Comparison of ENCODE assay signal across 15 mouse cellular contexts in the genomic region with DNA sequence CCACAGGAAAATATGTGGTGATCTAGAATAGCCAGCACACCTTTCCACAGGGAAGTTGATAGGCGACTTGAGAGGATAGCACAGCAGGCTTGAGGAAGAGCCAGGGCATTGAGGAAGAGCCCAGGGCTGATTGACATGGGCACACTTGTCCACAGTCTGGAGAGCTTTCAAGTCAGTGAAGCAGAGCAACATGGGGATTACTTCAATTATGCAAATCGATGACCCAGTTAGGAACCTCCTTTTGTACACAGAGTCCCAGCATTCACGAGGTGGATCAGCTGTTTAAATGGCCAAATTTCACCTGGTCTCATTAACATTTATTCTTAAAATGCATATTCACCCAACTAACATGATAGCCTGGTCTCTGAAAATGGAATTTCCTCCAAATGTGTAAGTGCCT.
"Had no signal": no experiment of that assay in that cellular context is flagged by ENCODE, and none has a peak within 500 bp of the region (broad histone marks: within the 10 kb centered on the region; RNA-seq: fewer than 3 reads in every experiment).

No protein-coding gene starts in this region.

- H3K4me2 ChIP-seq: lung, embryonic 14.5 days; midbrain, embryonic 13.5 days; midbrain, embryonic 15.5 days; neural tube, embryonic 12.5 days; stomach, embryonic 15.5 days had no signal

- H3K27ac ChIP-seq: liver, embryonic 14.5 days; midbrain, embryonic 13.5 days; midbrain, embryonic 15.5 days; neural tube, embryonic 12.5 days; stomach, embryonic 15.5 days; stomach, postnatal 0 days had no signal

- DNase-seq: lung, adult 18-20 months; lung, embryonic 14.5 days; lung, postnatal 10 days; lung, postnatal 4 days; right cerebral cortex, postnatal 14 days; thymus, adult 2 months; thymus, postnatal 25 days; thymus, postnatal 4 days had no signal

- H3K27me3 ChIP-seq: megakaryocyte, embryonic 14.5 days; midbrain, embryonic 13.5 days; midbrain, embryonic 15.5 days; neural tube, embryonic 12.5 days; stomach, embryonic 15.5 days had no signal

- H3K36me3 ChIP-seq: midbrain, embryonic 13.5 days; midbrain, embryonic 15.5 days; neural tube, embryonic 12.5 days; stomach, embryonic 15.5 days had no signal

- H3K4me1 ChIP-seq: midbrain, embryonic 13.5 days; midbrain, embryonic 15.5 days; neural tube, embryonic 12.5 days; stomach, embryonic 15.5 days had no signal

- ATAC-seq: midbrain, embryonic 13.5 days; midbrain, embryonic 15.5 days had no signal

- H3K4me3 ChIP-seq: megakaryocyte, embryonic 14.5 days; midbrain, embryonic 13.5 days; midbrain, embryonic 15.5 days; neural tube, embryonic 12.5 days; stomach, embryonic 15.5 days had no signal

- H3K9me3 ChIP-seq: midbrain, embryonic 13.5 days; midbrain, embryonic 15.5 days; neural tube, embryonic 12.5 days; stomach, embryonic 15.5 days had no signal

- H3K9ac ChIP-seq: liver, embryonic 14.5 days; lung, embryonic 14.5 days; midbrain, embryonic 13.5 days; midbrain, embryonic 15.5 days; neural tube, embryonic 12.5 days; stomach, embryonic 15.5 days had no signal
